Mouse (Mus musculus): ENCODE data around the gene Gm10985. TPM values are rescaled to one million over a fixed set of nuclear protein-coding genes. Genes with fewer than 3 reads are reported as not detected.
A peak's percentile ranks its signal among the peaks of the same experiment; 100 is the strongest.

Gene Gm10985
- polyA plus RNA-seq, 1 experiment from 2014 or later: not detected

GRCm38 (mm10) chr3:53869263-53869662, 24.4 kb downstream of the Gm10985 start:
- 15% methylated on average over 1 of the region's 1 CpGs for WGBS
- Histone ChIP-seq H3K4me2 (replicated peaks; ENCODE audit: low read depth, low read length) (no peak overlapping the region), H3K27me3 (replicated peaks; ENCODE audit: insufficient read depth, low read length) (no peaks in the 10 kb centered on the region), H3K4me1 (ENCODE audit: insufficient read depth, low read depth, low read length) (no peaks in the 10 kb centered on the region), H3K4me3 (ENCODE audit: low read depth, low read length) (no peak overlapping the region), H3K9me3 (ENCODE audit: low read length) (no peaks in the 10 kb centered on the region), H3K27ac (ENCODE audit: low read length) (no peak overlapping the region), H3K36me3 (ENCODE audit: insufficient read depth, low read length) (no peaks in the 10 kb centered on the region), H3K9ac (replicated peaks; ENCODE audit: low read depth) (no peak overlapping the region)
- DNase-seq (ENCODE audit: low spot score) (no peak), ATAC-seq (no peak)
- TF ChIP-seq EP300 (IDR thresholded peaks at IDR 0.05): no peak
- no peak for TF ChIP-seq CTCF (IDR thresholded peaks at IDR 0.05)

- TF ChIP-seq EP300 (IDR thresholded peaks at IDR 0.05) (no peak), CTCF (IDR thresholded peaks at IDR 0.05) (no peak)
- no peaks in the 10 kb centered on the region for H3K4me1 ChIP-seq (ENCODE audit: insufficient read depth, low read depth, low read length)
- H3K4me2 ChIP-seq (replicated peaks; ENCODE audit: low read depth, low read length): no peak overlapping the region
- H3K27ac ChIP-seq (ENCODE audit: low read length): no peak overlapping the region
- no peaks in the 10 kb centered on the region for H3K36me3 ChIP-seq (ENCODE audit: insufficient read depth, low read length)
- H3K27me3 ChIP-seq (replicated peaks; ENCODE audit: insufficient read depth, low read length): no peaks in the 10 kb centered on the region
- no peak for ATAC-seq
- H3K9ac ChIP-seq (replicated peaks; ENCODE audit: low read depth): no peak overlapping the region
- DNase-seq (ENCODE audit: low spot score): no peak
- 68% methylated on average over 6 of the region's 6 CpGs for WGBS
- H3K4me3 ChIP-seq (ENCODE audit: low read depth, low read length): no peak overlapping the region
- H3K9me3 ChIP-seq (ENCODE audit: low read length): no peaks in the 10 kb centered on the region
Observed at GRCm38 (mm10) chr3:53870482-53870881, 25.6 kb downstream of the Gm10985 start.

GRCm38 (mm10) chr3:53871596-53871995, 26.7 kb downstream of the Gm10985 start:
- 74% methylated on average over 1 of the region's 1 CpGs for WGBS
- ATAC-seq: no peak
- Histone ChIP-seq H3K27me3 (replicated peaks; ENCODE audit: insufficient read depth, low read length) (no peaks in the 10 kb centered on the region), H3K9ac (replicated peaks; ENCODE audit: low read depth) (no peak overlapping the region), H3K36me3 (ENCODE audit: insufficient read depth, low read length) (no peaks in the 10 kb centered on the region), H3K4me3 (ENCODE audit: low read depth, low read length) (no peak overlapping the region), H3K4me2 (replicated peaks; ENCODE audit: low read depth, low read length) (no peak overlapping the region), H3K4me1 (ENCODE audit: insufficient read depth, low read depth, low read length) (no peaks in the 10 kb centered on the region), H3K27ac (ENCODE audit: low read length) (no peak overlapping the region), H3K9me3 (ENCODE audit: low read length) (no peaks in the 10 kb centered on the region)
- TF ChIP-seq EP300 (IDR thresholded peaks at IDR 0.05): no peak
- no peak for TF ChIP-seq CTCF (IDR thresholded peaks at IDR 0.05)
- no peak for DNase-seq (ENCODE audit: low spot score)

- Histone ChIP-seq H3K27ac (ENCODE audit: low read length) (no peak overlapping the region), H3K9me3 (ENCODE audit: low read length) (no peaks in the 10 kb centered on the region), H3K27me3 (replicated peaks; ENCODE audit: insufficient read depth, low read length) (no peaks in the 10 kb centered on the region), H3K4me1 (ENCODE audit: insufficient read depth, low read depth, low read length) (no peaks in the 10 kb centered on the region), H3K4me2 (replicated peaks; ENCODE audit: low read depth, low read length) (no peak overlapping the region), H3K36me3 (ENCODE audit: insufficient read depth, low read length) (no peaks in the 10 kb centered on the region), H3K9ac (replicated peaks; ENCODE audit: low read depth) (no peak overlapping the region), H3K4me3 (ENCODE audit: low read depth, low read length) (no peak overlapping the region)
- no peak for ATAC-seq
- 61% methylated on average over 12 of the region's 12 CpGs for WGBS
- DNase-seq (ENCODE audit: low spot score): peak; percentile 21
- TF ChIP-seq CTCF (IDR thresholded peaks at IDR 0.05) (no peak), EP300 (IDR thresholded peaks at IDR 0.05) (no peak)
Observed at GRCm38 (mm10) chr3:53890619-53891540, 46.0 kb downstream of the Gm10985 start.

Other genes with a start within 250 kb of the Gm10985 start
- 1.6 and 1.8 TPM in 2 replicates for gene Frem2, start 187.7 kb upstream of the Gm10985 start, polyA plus RNA-seq (2015; fragmentation: Nextera tagmentation; extraction: Ambion mirVana)
- 89.7 and 91.3 TPM in 2 replicates for gene Ufm1, start 18.7 kb downstream of the Gm10985 start, polyA plus RNA-seq (2015; fragmentation: Nextera tagmentation; extraction: Ambion mirVana)

Data from lung, postnatal 0 days (tissue).